Mouse (Mus musculus) heart, embryonic 15.5 days (tissue): ENCODE measurements around the gene Il22ra2. TPM values are rescaled to one million over a fixed set of nuclear protein-coding genes. Genes with fewer than 3 reads are reported as not detected.

Source experiments
- ATAC-seq: fragments of 200-750 bp; cut with Nextera tagmentation; replicated peaks from 2 replicates; pipeline ENCODE4 v1.8.0; 2017; ENCODE audit warnings: low read depth, moderate TSS enrichment; ENCODE audit not compliant: insufficient number of reproducible peaks, insufficient read depth, low FRiP score
- H3K27ac ChIP-seq: fragments of 300-500 bp; sonication (generic); 2 replicates; pipeline ENCODE4 v1.5.1; 2015; ENCODE audit warnings: mild to moderate bottlenecking, inconsistent platforms
- H3K27me3 ChIP-seq: fragments of 300-500 bp; sonication (generic); 2 replicates; pipeline ENCODE4 v1.6.1; 2015; ENCODE audit warnings: inconsistent platforms
- H3K36me3 ChIP-seq: fragments of 300-500 bp; sonication (generic); 2 replicates; pipeline ENCODE4 v1.6.1; 2015; ENCODE audit warnings: mild to moderate bottlenecking, inconsistent platforms
- H3K4me1 ChIP-seq: fragments of 300-500 bp; sonication (generic); replicated peaks from 2 replicates; pipeline ENCODE4 v1.6.1; 2015; ENCODE audit warnings: inconsistent platforms
- H3K4me2 ChIP-seq: fragments of 300-500 bp; sonication (generic); 2 replicates; pipeline ENCODE4 v1.6.1; 2015; ENCODE audit warnings: inconsistent platforms, mild to moderate bottlenecking, moderate library complexity
- H3K4me3 ChIP-seq: fragments of 300-500 bp; sonication (generic); 2 replicates; pipeline ENCODE4 v1.5.1; 2015; ENCODE audit warnings: mild to moderate bottlenecking, inconsistent platforms
- H3K9ac ChIP-seq: fragments of 300-500 bp; sonication (generic); 2 replicates; pipeline ENCODE4 v1.6.1; 2015; ENCODE audit warnings: mild to moderate bottlenecking, inconsistent platforms
- H3K9me3 ChIP-seq: fragments of 300-500 bp; sonication (generic); replicated peaks from 2 replicates; pipeline ENCODE4 v1.6.1; 2016; ENCODE audit warnings: inconsistent platforms
- WGBS: fragments of 180-500 bp; shearing (Covaris S2); methylation state at CpG from one replicate; pipeline ENCODE4 v1.1.7; 2015; ENCODE audit warnings: mixed read lengths; 5-methylcytosine and 5-hydroxymethylcytosine counted together
- polyA plus RNA-seq: library from polyadenylated mRNA; unstranded; fragments of >200 nt; fragmentation: Nextera tagmentation; extraction: Ambion mirVana; gene quantifications from 2 replicates; pipeline ENCODE4 v1.2.1, GENCODE M21; 2015

Il22ra2 gene
- polyA plus RNA-seq, 1 experiment from 2014 or later: not detected

DNA sequence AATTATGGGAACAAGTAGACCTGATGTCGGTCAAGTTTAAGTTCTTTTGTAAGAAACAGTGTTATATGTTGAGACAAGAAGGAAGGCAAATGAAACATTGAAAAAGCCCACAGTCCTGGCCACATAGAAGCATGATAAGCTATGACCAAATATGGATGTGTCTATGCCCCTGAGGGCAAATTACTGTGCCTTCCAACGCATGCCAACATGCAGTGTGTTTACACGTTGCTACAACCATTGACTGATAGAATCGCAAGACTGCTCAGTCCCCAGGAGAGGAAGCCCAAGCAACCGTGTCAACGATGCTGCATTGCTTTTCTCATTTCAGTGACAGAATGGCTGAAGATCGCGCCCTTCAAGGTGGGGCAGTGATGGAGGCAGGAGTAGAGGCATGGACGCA is 35.6 kb downstream of the Il22ra2 start:
- no peak overlapping the region for H3K4me2 ChIP-seq
- no peaks in the 10 kb centered on the region for H3K27me3 ChIP-seq
- no peaks in the 10 kb centered on the region for H3K36me3 ChIP-seq
- no peaks in the 10 kb centered on the region for H3K9me3 ChIP-seq
- WGBS: 81% methylated on average over 9 of the region's 9 CpGs
- no peak overlapping the region for H3K27ac ChIP-seq
- H3K9ac ChIP-seq: no peak overlapping the region
- ATAC-seq: no peak
- no peak overlapping the region for H3K4me3 ChIP-seq
- no peaks in the 10 kb centered on the region for H3K4me1 ChIP-seq

GRCm38 (mm10) chr10:19659953-19660352 is 38.2 kb downstream of the Il22ra2 start:
- ATAC-seq: no peak

GRCm38 (mm10) chr10:19668973-19669372 is 47.2 kb downstream of the Il22ra2 start:
- Histone ChIP-seq H3K4me2 (no peak overlapping the region), H3K27me3 (no peaks in the 10 kb centered on the region), H3K9me3 (no peaks in the 10 kb centered on the region), H3K4me3 (no peak overlapping the region), H3K4me1 (no peaks in the 10 kb centered on the region), H3K36me3 (no peaks in the 10 kb centered on the region), H3K27ac (no peak overlapping the region), H3K9ac (no peak overlapping the region)
- WGBS: 81% methylated on average over 5 of the region's 5 CpGs
- ATAC-seq: no peak

More at GRCm38 (mm10) chr10:19659953-19660352, 38.2 kb downstream of the Il22ra2 start:
- no peak overlapping the region for H3K27ac ChIP-seq
- H3K27me3 ChIP-seq: no peaks in the 10 kb centered on the region
- no peak overlapping the region for H3K9ac ChIP-seq
- no peaks in the 10 kb centered on the region for H3K9me3 ChIP-seq
- no peak overlapping the region for H3K4me3 ChIP-seq
- no peaks in the 10 kb centered on the region for H3K4me1 ChIP-seq
- 68% methylated on average over 5 of the region's 5 CpGs for WGBS
- no peak overlapping the region for H3K4me2 ChIP-seq
- no peaks in the 10 kb centered on the region for H3K36me3 ChIP-seq

DNA sequence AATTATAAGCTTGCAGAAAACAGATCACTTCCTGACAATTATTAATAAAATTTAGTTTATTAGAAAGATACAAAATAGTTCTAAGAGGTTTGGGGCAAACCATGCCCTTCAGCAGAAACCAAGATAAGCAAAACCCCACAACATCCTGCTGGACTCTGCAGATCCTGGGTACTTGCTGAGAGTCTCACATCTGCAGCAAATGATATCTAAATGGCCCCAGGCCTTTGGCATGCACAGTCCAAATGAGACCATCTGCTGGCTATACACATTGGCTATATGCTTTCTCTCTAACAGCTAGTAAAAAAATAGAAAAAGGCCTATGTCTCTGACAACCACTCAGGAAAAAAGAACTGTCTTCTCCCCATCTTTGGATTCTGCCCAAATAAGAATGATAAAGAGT is 50.2 kb downstream of the Il22ra2 start:
- ATAC-seq: no peak
- Histone ChIP-seq H3K36me3 (no peaks in the 10 kb centered on the region), H3K4me2 (no peak overlapping the region), H3K27ac (no peak overlapping the region), H3K9me3 (no peaks in the 10 kb centered on the region), H3K27me3 (no peaks in the 10 kb centered on the region), H3K4me3 (no peak overlapping the region), H3K9ac (no peak overlapping the region), H3K4me1 (no peaks in the 10 kb centered on the region)

GRCm38 (mm10) chr10:19673146-19673545 is 51.3 kb downstream of the Il22ra2 start:
- H3K36me3 ChIP-seq: no peaks in the 10 kb centered on the region
- H3K9me3 ChIP-seq: no peaks in the 10 kb centered on the region
- H3K4me3 ChIP-seq: no peak overlapping the region
- ATAC-seq: no peak
- H3K4me1 ChIP-seq: no peaks in the 10 kb centered on the region
- H3K27me3 ChIP-seq: no peaks in the 10 kb centered on the region
- no peak overlapping the region for H3K27ac ChIP-seq
- no peak overlapping the region for H3K4me2 ChIP-seq
- H3K9ac ChIP-seq: no peak overlapping the region
- WGBS: 88% methylated on average over 1 of the region's 1 CpGs

Other genes starting within 250 kb of the Il22ra2 start
- 37.1 and 48.3 TPM in 2 replicates for gene Ifngr1, start 30.0 kb upstream of the Il22ra2 start, polyA plus RNA-seq
- 0.38 TPM in 1 of 2 replicates, not detected in the other for gene Il20ra, start 90.6 kb downstream of the Il22ra2 start, polyA plus RNA-seq
- gene Slc35d3, start 229.5 kb downstream of the Il22ra2 start, polyA plus RNA-seq: 0.37 and 0.94 TPM in 2 replicates